Mouse (Mus musculus) embryonic facial prominence, embryonic 10.5 days (tissue): ENCODE measurements around the gene Cdca4. TPM values are rescaled to one million over a fixed set of nuclear protein-coding genes. Genes with fewer than 3 reads are reported as not detected.
A peak's percentile ranks its signal among the peaks of the same experiment; 100 is the strongest.
"Not testable (repeated sequence)": the region's sequence is repeated elsewhere in the genome, so short reads cannot be mapped to it uniquely, and the experiment has no call there.

ENCODE experiments used
- DNase-seq: peaks from one replicate; pipeline ENCODE4 v3.0.0-alpha.2; 2017; ENCODE audit warnings: low spot score
- H3K27ac ChIP-seq: fragments of 300-500 bp; sonication (generic); replicated peaks from 2 replicates; pipeline ENCODE4 v1.5.1; 2016; ENCODE audit warnings: mild to moderate bottlenecking
- H3K27me3 ChIP-seq: fragments of 300-500 bp; sonication (generic); replicated peaks from 2 replicates; pipeline ENCODE4 v1.6.1; 2016; ENCODE audit warnings: low read depth, mild to moderate bottlenecking; ENCODE audit not compliant: poor library complexity, severe bottlenecking
- H3K36me3 ChIP-seq: fragments of 300-500 bp; sonication (generic); replicated peaks from 2 replicates; pipeline ENCODE4 v1.6.1; 2016; ENCODE audit warnings: mild to moderate bottlenecking, moderate library complexity
- H3K4me1 ChIP-seq: fragments of 300-500 bp; sonication (generic); 2 replicates; pipeline ENCODE4 v1.6.1; 2016
- H3K4me3 ChIP-seq: fragments of 300-500 bp; sonication (generic); 2 replicates; pipeline ENCODE4 v1.5.1; 2016; ENCODE audit warnings: mild to moderate bottlenecking, moderate library complexity
- H3K9me3 ChIP-seq: fragments of 300-500 bp; sonication (generic); 2 replicates; pipeline ENCODE4 v1.6.1; 2016; ENCODE audit warnings: mild to moderate bottlenecking
- WGBS: fragments of 180-500 bp; shearing (Covaris S2); methylation state at CpG from one replicate; pipeline ENCODE4 v1.1.7; 2016; 5-methylcytosine and 5-hydroxymethylcytosine counted together
- polyA plus RNA-seq: library from polyadenylated mRNA; unstranded; fragments of >200 nt; fragmentation: Nextera tagmentation; extraction: Ambion mirVana; gene quantifications from 2 replicates; pipeline ENCODE4 v1.2.1, GENCODE M21; 2016

Cdca4 gene
- polyA plus RNA-seq, 1 experiment from 2014 or later: 180 TPM

DNA sequence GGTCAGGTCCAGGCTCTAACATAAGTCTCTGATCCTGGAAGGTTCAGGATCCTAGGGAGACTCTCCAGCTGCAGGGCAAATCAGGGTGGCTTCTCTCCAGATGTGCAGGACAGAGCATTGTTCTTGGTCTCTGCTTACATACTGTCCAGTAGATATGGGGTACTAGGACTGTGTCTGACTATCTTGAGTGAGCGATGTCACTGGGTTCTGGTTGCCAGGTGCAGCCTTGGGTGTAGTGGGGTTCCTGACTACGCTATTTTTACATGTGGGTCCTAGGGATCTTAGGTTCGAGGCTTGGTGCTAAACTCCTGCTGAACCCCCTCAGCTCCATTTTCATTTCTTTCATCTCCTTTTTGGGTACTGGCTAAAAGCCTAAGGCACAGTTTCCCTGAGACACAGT lies 1.3 kb upstream of the Cdca4 start:
- no peak for DNase-seq
- H3K36me3 ChIP-seq: peaks cover 54% of the 10 kb centered on the region
- peak overlapping the region; percentile 79 for H3K4me3 ChIP-seq
- peak overlapping the region; percentile 96 for H3K27ac ChIP-seq
- no peaks in the 10 kb centered on the region for H3K9me3 ChIP-seq
- no peaks in the 10 kb centered on the region for H3K27me3 ChIP-seq
- peaks cover 35% of the 10 kb centered on the region for H3K4me1 ChIP-seq
- 89% methylated on average over 3 of the region's 3 CpGs for WGBS

DNA sequence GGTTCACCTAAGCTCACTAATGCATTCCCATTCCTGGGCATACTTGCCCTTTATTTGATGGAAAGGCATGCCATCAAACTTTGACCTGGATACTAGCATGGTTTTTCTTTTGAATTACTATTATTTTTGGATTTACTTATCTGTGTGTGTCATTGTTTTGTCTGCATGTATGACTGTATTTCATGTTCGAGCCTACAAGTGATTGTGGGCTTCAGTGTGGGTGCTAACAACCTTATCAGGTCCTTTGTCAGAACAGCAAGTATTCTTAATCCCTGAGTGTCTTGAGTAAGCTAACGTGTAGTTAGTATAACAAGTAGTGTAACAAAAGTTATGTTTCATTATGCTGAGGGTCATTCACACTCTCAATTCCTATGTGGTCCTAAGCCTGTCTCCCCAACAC lies 918 bp upstream of the Cdca4 start:
- H3K27me3 ChIP-seq: no peaks in the 10 kb centered on the region
- peaks cover 58% of the 10 kb centered on the region for H3K36me3 ChIP-seq
- no peak for DNase-seq
- 46% methylated on average over 2 of the region's 2 CpGs for WGBS
- peak overlapping the region; percentile 79 for H3K4me3 ChIP-seq
- peaks cover 37% of the 10 kb centered on the region for H3K4me1 ChIP-seq
- no peaks in the 10 kb centered on the region for H3K9me3 ChIP-seq
- H3K27ac ChIP-seq: peak overlapping the region; percentile 96

DNA sequence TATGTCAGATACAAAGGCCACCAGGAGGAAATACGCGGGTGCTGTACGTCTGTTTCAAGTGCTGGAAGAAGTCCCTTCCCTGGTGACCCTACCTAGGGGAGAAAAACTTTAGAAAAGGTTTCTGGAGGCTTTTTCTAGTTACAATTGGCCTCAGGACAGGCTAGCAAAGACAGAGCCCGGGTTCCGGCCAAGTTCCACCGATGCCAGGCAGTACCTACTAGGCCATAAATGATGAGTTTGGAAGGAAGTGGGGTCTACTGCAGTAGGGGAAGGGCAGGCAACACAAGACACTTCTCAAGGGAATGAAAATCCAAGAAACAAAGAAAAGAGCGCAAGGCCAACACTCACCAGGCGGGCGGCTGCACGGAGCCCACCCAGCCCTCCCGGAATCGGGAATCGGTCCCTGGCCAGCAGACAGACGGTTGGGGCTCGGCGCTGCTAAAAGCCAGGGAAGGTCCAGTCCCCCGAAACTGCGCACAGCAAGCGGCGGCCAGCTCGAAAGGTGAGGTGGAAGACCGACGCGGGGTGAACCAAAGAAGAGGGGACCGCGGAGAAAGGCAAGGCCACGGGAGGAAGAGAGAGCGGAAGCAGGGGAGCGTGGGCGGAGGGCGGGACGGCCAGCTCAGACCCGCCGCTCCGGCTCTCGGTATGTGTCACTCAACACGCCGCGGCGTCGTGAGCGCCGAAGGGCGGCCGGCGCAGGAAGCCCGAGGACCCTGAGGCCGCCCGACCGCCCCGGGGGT lies 551 bp downstream of the Cdca4 start:
- Histone ChIP-seq H3K4me3 (peak overlapping the region; percentile 79), H3K27me3 (no peaks in the 10 kb centered on the region), H3K36me3 (peaks cover 66% of the 10 kb centered on the region), H3K9me3 (no peaks in the 10 kb centered on the region), H3K4me1 (peaks cover 51% of the 10 kb centered on the region), H3K27ac (peak overlapping the region; percentile 96)
- WGBS: under 1% methylated on average over 51 of the region's 51 CpGs
- DNase-seq: no peak

DNA sequence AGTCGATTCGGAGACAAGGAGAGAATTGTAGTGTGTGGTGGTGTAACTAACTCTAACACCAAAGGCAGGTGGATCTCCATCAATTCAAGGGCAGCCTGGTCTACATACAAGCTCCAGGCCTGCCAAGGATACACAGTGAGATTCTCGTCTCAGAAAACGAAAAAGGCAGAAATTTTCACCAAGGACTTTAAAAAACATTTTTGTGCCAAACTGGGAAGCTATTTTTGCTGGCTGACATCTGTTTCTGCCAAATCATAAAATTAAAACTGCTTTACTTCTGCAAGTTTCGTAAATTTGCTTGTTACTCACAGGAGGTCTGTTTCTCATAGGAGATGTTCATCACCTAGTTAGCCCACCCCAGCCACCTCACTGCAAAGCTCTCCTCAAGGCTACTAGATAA lies 3.3 kb downstream of the Cdca4 start:
- Histone ChIP-seq H3K27me3 (no peaks in the 10 kb centered on the region), H3K27ac (no peak overlapping the region), H3K9me3 (no peaks in the 10 kb centered on the region), H3K4me1 (peaks cover 65% of the 10 kb centered on the region), H3K36me3 (peaks cover 69% of the 10 kb centered on the region), H3K4me3 (peak overlapping the region; percentile 79)
- WGBS: 91% methylated on average over 5 of the region's 5 CpGs
- no peak for DNase-seq

DNA sequence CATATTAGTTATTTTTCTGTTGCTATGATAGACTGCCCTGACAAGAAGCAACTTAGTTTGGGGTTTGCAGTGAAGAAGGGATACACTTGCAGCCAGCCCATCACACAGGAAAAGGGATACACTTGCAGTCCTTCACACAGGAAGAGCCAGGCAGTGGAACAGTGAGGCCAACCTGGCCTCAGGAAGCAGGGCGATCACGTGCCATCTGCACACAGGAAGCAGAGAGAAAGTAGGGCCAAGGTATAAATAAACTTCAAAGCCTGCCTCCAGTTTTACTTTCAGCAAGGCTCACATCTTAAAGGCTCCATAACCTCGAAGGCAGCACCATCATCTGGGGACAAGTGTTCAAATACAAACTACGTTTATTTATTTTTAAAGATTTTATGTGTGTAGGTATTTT lies 6.0 kb downstream of the Cdca4 start:
- 83% methylated on average over 4 of the region's 4 CpGs for WGBS
- peaks cover 96% of the 10 kb centered on the region for H3K36me3 ChIP-seq

DNA sequence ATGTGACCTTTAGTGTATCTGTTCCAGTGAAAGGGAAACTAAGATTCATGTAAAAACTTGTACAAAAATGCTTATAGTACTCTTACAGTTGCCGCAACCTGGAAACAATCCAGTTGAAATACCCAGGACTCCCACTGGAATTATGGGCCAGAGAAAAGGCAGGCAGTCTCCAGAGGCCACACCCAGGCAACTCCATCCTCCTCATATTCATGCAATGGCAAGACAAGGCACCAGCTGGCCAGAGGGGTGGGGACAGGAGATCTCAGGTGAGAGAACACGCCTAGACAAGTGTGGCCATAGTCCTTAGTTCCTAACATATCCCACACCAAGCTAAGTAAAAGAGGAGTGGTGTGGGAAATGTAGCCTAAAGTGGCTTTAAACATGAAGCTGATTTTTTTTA lies 6.5 kb downstream of the Cdca4 start:
- Histone ChIP-seq H3K9me3 (no peaks in the 10 kb centered on the region), H3K4me3 (no peak overlapping the region), H3K27me3 (no peaks in the 10 kb centered on the region), H3K4me1 (peaks cover 51% of the 10 kb centered on the region), H3K27ac (no peak overlapping the region), H3K36me3 (peaks cover 98% of the 10 kb centered on the region)
- DNase-seq: no peak
- 85% methylated on average over 2 of the region's 2 CpGs for WGBS

More for the DNA sequence above, 6.0 kb downstream of the Cdca4 start:
- Histone ChIP-seq H3K27ac (no peak overlapping the region), H3K4me1 (peaks cover 56% of the 10 kb centered on the region), H3K9me3 (no peaks in the 10 kb centered on the region), H3K4me3 (no peak overlapping the region), H3K27me3 (no peaks in the 10 kb centered on the region)
- DNase-seq: no peak

DNA sequence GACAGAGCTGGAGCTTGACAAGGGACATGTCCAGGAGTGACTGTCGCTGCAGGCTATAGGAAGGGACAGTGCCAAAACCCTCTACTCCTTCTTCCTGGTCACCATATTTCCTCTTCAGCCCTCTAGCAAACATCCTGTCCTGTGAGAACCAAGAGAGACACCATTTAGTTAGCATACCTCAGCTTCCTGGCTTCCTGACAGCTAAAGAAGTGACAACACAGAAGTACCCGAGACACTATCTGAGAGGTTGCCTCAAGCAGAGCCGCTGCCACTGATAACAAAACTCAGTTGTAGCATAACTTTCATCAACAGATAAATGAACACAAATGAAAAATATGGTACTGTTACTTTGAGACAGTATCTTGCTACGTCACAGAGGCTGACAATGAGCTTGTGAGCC lies 7.2 kb downstream of the Cdca4 start:
- WGBS: 93% methylated on average over 4 of the region's 4 CpGs
- Histone ChIP-seq H3K36me3 (peaks cover 98% of the 10 kb centered on the region), H3K27me3 (no peaks in the 10 kb centered on the region), H3K27ac (no peak overlapping the region), H3K9me3 (no peaks in the 10 kb centered on the region), H3K4me1 (peaks cover 44% of the 10 kb centered on the region), H3K4me3 (0 out of 2 replicates have a peak overlapping the region, but pooled peaks have one; percentile 13)
- no peak for DNase-seq

DNA sequence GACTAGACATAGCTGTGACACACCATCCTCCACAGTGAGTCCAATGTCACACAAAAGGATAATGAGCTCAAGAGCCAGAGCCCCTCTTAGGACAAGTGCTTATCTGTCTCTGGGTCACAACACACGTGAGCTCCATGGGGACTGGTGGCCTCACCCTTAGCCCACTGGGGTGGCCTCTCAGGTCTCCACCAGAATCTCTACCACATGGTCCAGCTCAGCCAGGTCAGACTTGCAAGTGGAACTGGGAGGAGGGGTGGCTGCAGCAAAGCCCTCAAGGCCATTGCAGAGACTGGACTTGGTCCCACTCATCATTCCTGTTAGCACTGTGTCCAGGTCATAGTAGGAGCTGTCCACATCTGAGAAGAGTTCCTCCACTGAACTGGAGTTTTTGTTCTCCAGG lies 8.0 kb downstream of the Cdca4 start:
- Histone ChIP-seq H3K4me3 (no peak overlapping the region), H3K4me1 (peaks cover 37% of the 10 kb centered on the region), H3K27ac (no peak overlapping the region), H3K27me3 (no peaks in the 10 kb centered on the region), H3K36me3 (peaks cover 98% of the 10 kb centered on the region), H3K9me3 (no peaks in the 10 kb centered on the region)
- DNase-seq: no peak
- WGBS: 70% methylated on average over 1 of the region's 1 CpGs

DNA sequence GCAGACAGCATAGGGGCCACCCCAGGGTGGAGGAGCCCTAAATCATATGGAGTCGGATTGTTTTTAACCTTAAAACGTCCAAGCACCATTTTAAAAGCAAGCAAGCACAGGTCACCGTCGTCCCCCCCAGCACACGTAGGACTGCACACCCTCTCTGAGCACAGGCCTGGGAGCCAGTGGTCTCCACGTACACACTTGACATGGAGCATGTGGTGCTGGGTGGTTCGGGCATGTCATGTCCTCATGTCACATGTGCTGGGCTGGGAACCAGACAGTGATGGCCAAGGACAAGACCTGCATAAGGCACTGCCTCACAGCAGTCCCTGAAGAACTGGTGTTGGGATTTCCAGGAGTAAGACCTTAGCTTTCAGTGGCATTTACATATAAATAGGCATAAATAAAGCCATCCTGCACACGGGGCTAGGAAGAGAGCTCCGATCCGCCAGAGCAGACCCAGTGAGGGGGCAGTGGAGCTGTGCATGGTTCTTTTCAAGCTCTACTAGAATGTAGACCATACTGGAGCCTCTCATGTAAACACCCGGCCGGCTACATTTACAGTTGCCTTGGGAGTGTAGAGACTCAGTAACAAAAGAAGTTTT lies 8.7 kb downstream of the Cdca4 start:
- DNase-seq: no peak
- Histone ChIP-seq H3K4me1 (peaks cover 30% of the 10 kb centered on the region), H3K36me3 (peaks cover 98% of the 10 kb centered on the region), H3K27ac (no peak overlapping the region), H3K4me3 (no peak overlapping the region), H3K27me3 (no peaks in the 10 kb centered on the region), H3K9me3 (no peaks in the 10 kb centered on the region)
- 90% methylated on average over 12 of the region's 12 CpGs for WGBS

DNA sequence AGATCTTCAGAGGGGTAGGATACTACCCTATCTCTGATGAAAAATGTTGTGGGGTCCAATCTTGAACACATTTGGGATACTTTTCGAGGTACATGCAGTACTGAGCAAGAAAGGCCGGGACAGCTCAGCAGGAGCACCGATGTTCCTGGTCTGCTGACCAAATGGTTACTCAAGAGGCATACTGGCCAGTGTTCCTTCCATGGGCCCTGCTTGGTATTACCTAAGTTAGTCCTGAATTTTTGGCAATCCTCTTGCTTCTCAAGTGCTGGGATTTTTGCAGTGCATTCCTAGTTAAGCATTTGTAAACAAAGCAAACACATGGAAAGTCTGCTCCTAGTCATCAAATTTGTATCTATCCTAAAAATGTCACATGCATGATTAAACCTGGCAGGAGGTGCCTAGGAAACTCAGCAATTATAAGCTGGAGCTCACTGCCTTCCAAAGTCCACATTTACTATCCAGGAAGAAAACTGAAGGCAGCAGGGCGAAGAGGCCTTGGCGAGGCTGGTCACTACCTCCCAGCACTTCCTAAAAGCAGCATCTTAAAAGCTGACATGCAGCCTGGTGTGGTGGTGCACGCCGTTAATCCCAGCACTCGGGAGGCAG lies 10.1 kb downstream of the Cdca4 start:
- DNase-seq: no peak
- H3K36me3 ChIP-seq: peaks cover 98% of the 10 kb centered on the region

DNA sequence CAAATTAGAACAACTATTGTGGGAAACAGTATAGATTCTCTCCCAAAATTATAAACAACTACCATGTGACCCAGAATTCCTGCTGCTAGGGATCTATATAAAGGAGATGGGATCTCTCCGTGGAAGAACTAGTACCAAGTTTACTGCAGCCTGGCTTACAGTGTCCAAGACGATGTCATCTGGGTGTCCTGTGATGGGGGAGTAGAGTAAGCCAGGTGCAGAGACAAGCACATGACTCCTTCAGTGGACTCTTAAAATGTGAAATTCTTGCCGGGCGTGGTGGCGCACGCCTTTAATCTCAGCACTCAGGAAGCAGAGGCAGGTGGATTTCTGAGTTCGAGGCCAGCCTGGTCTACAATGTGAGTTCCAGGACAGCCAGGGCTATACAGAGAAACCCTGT lies 12.4 kb downstream of the Cdca4 start:
- not testable (repeated sequence) for H3K9me3 ChIP-seq

More for the DNA sequence above, 10.1 kb downstream of the Cdca4 start:
- WGBS: 94% methylated on average over 8 of the region's 8 CpGs
- H3K27ac ChIP-seq: no peak overlapping the region
- no peaks in the 10 kb centered on the region for H3K27me3 ChIP-seq
- H3K9me3 ChIP-seq: no peaks in the 10 kb centered on the region
- peaks cover 26% of the 10 kb centered on the region for H3K4me1 ChIP-seq
- H3K4me3 ChIP-seq: no peak overlapping the region

DNA sequence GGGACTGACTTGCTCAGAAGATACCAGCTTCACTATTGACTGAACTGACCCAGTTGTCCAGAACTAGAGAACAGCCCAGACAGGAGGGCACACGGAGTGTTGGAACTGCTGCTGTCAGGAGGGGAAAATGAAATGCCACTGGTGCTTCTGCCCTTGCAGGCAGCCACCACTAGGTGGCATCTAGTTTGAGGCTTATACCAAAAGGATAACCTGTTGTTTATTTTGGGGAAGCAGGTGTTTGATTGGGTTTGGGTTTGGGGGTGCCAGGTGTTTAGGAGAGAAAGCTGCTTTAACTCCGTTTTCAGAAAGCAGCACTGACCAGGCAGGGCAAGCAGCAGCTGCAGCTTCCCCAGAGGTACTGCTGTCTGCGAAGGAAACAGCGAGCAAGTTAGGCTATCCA lies 12.9 kb downstream of the Cdca4 start:
- Histone ChIP-seq H3K36me3 (peaks cover 99% of the 10 kb centered on the region), H3K4me3 (no peak overlapping the region), H3K9me3 (no peaks in the 10 kb centered on the region), H3K27me3 (no peaks in the 10 kb centered on the region), H3K4me1 (peaks cover 8% of the 10 kb centered on the region; the same call in 1 of the 2 replicates), H3K27ac (no peak overlapping the region)
- peak; percentile 45 for DNase-seq
- WGBS: 60% methylated on average over 4 of the region's 4 CpGs

More for the DNA sequence above, 12.4 kb downstream of the Cdca4 start:
- WGBS: 88% methylated on average over 7 of the region's 7 CpGs
- H3K4me1 ChIP-seq: peaks cover 11% of the 10 kb centered on the region
- not testable (repeated sequence) for DNase-seq, H3K4me3 ChIP-seq, H3K27me3 ChIP-seq, H3K27ac ChIP-seq
- peaks cover 99% of the 10 kb centered on the region for H3K36me3 ChIP-seq
